Comparison of ENCODE assay signal across 16 mouse cellular contexts in the genomic region with DNA sequence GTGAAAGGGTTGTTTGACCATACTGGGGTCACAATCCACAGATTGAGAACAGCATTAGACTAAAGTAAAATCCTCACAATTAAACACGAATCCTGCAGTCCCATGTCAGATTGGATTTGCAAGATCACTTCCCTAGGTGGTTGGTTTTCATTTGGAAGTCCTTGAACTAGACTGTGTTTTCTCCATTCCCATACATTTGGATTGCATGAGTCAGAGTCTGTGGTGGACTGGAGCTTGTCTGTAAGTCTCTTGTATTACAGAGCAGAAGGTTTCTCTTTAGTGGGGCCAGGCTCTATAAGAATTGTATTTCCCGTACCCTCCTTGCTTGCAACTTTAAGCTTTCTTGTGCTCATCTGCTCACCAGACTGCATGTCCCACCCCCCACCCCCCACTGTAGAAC.
"Had no signal": no experiment of that assay in that cellular context is flagged by ENCODE, and none has a peak within 500 bp of the region (broad histone marks: within the 10 kb centered on the region; RNA-seq: fewer than 3 reads in every experiment).

No protein-coding gene starts in this region.

- DNase-seq: gastrocnemius, postnatal 14 days; heart, adult 11 months; heart, adult 2 months; heart, postnatal 14 days; heart, postnatal 36 days; kidney, adult 11 months; kidney, adult 2 months; kidney, adult 9 months; kidney, postnatal 14 days; kidney, postnatal 36 days; layer of hippocampus, adult 9-11 months; layer of hippocampus, postnatal 36 days; left cerebral cortex, postnatal 4 days had no signal

- ATAC-seq: hindbrain, postnatal 0 days; intestine, embryonic 16.5 days; liver, embryonic 12.5 days had no signal
